Mouse (Mus musculus) C2C12 (cell line): Measurements from ENCODE around the gene Hoxa9.

Source experiments
- CTCF ChIP-seq: IDR thresholded peaks from one replicate; pipeline ENCODE4 v1.5.1; 2011; ENCODE audit not compliant: control insufficient read depth, insufficient read depth, insufficient read length
- FOSL1 ChIP-seq: IDR thresholded peaks from one replicate; pipeline ENCODE4 v1.8.0; 2011; ENCODE audit warnings: mild to moderate bottlenecking, low read length; ENCODE audit not compliant: poor library complexity, insufficient read depth, severe bottlenecking
- MAX ChIP-seq: IDR thresholded peaks from one replicate; pipeline ENCODE4 v1.6.1; 2011; ENCODE audit warnings: mild to moderate bottlenecking, control low read depth
- MYOD1 ChIP-seq: IDR thresholded peaks from one replicate; pipeline ENCODE4 v1.6.1; 2011; ENCODE audit warnings: low read depth; ENCODE audit not compliant: control insufficient read depth, insufficient read length

GRCm38 (mm10) chr6:52208072-52208867, 22.6 kb downstream of the Hoxa9 start, which contains the start of gene Hoxa6:
- TF ChIP-seq CTCF = no peak
- TF ChIP-seq MAX = no peak
- no peak for TF ChIP-seq MYOD1
- no peak for TF ChIP-seq FOSL1
